Mouse (Mus musculus): ENCODE data around the gene Gm10408. TPM values are rescaled to one million over a fixed set of nuclear protein-coding genes. Genes with fewer than 3 reads are reported as not detected.
"Not testable (repeated sequence)": the region's sequence is repeated elsewhere in the genome, so short reads cannot be mapped to it uniquely, and the experiment has no call there.

The Gm10408 gene
- polyA plus RNA-seq (2016; fragmentation: Nextera tagmentation; extraction: Ambion mirVana), result not detected in 2 replicates

DNA sequence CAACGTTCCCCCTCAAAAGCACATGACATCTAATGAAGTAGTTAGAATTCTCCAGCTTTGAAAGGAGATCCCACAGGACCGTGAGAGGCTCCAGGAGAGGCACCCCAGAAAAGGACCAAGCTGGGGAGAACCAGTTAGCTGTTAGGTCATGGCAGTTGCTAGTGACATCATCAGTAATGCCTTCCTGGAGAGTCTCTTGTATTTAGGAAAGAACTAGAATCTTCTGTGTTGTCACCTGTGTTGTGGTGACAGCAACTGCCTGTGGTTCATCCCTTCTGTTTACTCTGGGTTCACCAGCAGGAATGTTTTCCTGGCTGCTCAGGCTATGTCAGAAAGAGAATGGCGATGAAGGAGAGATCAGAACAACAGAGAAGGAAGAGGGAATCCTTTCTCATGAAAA, at the start of gene Gm10408:
Gm10408 (plus strand) TSS at position 301 of the 400 bp plus-strand sequence.
- WGBS, result no CpG with 5 or more reads among the region's 3 CpGs
- not testable (repeated sequence) for H3K27ac ChIP-seq; H3K9me3 ChIP-seq (replicated peaks)

DNA sequence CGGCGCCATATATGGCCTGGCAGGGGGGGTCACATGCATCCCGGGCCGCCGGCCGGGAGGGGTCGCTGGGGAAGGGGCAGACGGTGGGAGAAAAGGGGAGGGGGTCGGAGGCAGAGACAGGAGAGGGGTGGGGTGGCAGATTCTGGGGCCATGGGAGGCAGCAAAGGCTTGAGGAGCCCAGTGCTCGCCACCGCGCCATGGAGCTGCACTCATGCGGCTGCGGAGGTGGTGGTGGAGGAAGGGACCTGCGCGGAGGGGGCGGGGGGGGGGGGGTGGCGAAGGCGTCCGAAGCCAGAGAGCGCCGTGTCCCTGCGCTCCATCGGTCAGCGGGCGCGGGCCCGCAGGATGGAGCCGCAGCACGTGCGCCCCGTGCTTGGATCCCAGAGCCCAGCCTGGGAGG, 36.9 kb upstream of the Gm10408 start, which contains the start of gene Gm10409:
Gm10409 (plus strand) TSS at position 301 of the 400 bp plus-strand sequence.
- not testable (repeated sequence) for H3K9me3 ChIP-seq (replicated peaks); H3K4me3 ChIP-seq; H3K27me3 ChIP-seq (ENCODE audit: low read depth, poor library complexity, severe bottlenecking); H3K36me3 ChIP-seq; DNase-seq (ENCODE audit: low spot score); H3K27ac ChIP-seq; H3K4me1 ChIP-seq
- no CpG with 5 or more reads among the region's 32 CpGs for WGBS

More for the DNA sequence above, at the start of gene Gm10408:
- not testable (repeated sequence) for H3K27me3 ChIP-seq (ENCODE audit: low read depth, poor library complexity, severe bottlenecking); H3K4me1 ChIP-seq; H3K36me3 ChIP-seq; H3K4me3 ChIP-seq; DNase-seq (ENCODE audit: low spot score)

DNA sequence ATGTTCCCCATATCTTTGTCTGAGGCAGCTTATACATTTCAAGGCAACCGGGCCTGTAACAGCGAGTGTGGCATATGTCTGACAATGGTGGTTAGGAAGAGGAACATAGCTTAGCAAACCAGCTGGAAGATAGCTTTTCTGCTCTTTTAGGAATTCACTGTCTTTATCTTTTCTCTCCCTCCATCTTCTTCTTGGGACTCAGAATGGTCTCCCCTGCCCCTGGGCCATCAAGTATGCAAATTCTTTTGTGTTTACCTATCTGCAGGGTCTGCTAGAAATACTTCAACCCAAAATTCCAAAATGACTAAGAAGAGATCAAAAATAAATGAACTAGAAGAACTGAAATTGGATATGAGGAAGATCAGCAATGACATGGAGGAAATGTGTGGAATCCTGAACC, 21.4 kb upstream of the Gm10408 start, which contains the start of gene Gm3005:
Gm3005 (plus strand) TSS at position 301 of the 400 bp plus-strand sequence.
- DNase-seq (ENCODE audit: low spot score); H3K9me3 ChIP-seq (replicated peaks); H3K27ac ChIP-seq; H3K36me3 ChIP-seq; H3K4me1 ChIP-seq; H3K27me3 ChIP-seq (ENCODE audit: low read depth, poor library complexity, severe bottlenecking); H3K4me3 ChIP-seq: not testable (repeated sequence)
- no CpG with 5 or more reads among the region's 2 CpGs for WGBS

Other genes starting within 250 kb of the Gm10408 start
- 7.4 and 9.3 TPM in 2 replicates for gene D830030K20Rik, start 240.9 kb upstream of the Gm10408 start, polyA plus RNA-seq (2016; fragmentation: Nextera tagmentation; extraction: Ambion mirVana)
- not detected in 2 replicates for gene Gm2956, start 116.8 kb upstream of the Gm10408 start, polyA plus RNA-seq (2016; fragmentation: Nextera tagmentation; extraction: Ambion mirVana)
- gene Gm10413, start 54.3 kb upstream of the Gm10408 start, polyA plus RNA-seq (2016; fragmentation: Nextera tagmentation; extraction: Ambion mirVana), result not detected in 2 replicates
- 0.88 and 1.2 TPM in 2 replicates for gene Gm10409, start 36.8 kb upstream of the Gm10408 start, polyA plus RNA-seq (2016; fragmentation: Nextera tagmentation; extraction: Ambion mirVana)
- 0.28 and 1.6 TPM in 2 replicates for gene Gm3005, start 21.3 kb upstream of the Gm10408 start, polyA plus RNA-seq (2016; fragmentation: Nextera tagmentation; extraction: Ambion mirVana)
- gene Gm3012, start 185.1 kb downstream of the Gm10408 start, polyA plus RNA-seq (2016; fragmentation: Nextera tagmentation; extraction: Ambion mirVana), result not detected in 2 replicates
- 0.88 and 1.2 TPM in 2 replicates for gene Gm3020, start 202.7 kb downstream of the Gm10408 start, polyA plus RNA-seq (2016; fragmentation: Nextera tagmentation; extraction: Ambion mirVana)
- gene Gm3043, start 239.4 kb downstream of the Gm10408 start, polyA plus RNA-seq (2016; fragmentation: Nextera tagmentation; extraction: Ambion mirVana), result not detected in 2 replicates

All from limb, embryonic 10.5 days (tissue).